Mouse (Mus musculus) G1E (cell line): ENCODE measurements around the gene Cdk2ap1.

Experiments used
- CTCF ChIP-seq: IDR thresholded peaks from 2 replicates; pipeline ENCODE4 v1.5.1; 2012; ENCODE audit warnings: low read depth, low read length, inconsistent platforms, mixed read lengths
- TAL1 ChIP-seq: conservative IDR thresholded peaks from 2 replicates; pipeline ENCODE4 v1.6.1; 2012; ENCODE audit warnings: low read depth, low read length, inconsistent platforms, mixed read lengths

- TF ChIP-seq TAL1 (no peak), CTCF (no peak)
Measured at GRCm38 (mm10) chr5:124355425-124355959, 7.4 kb downstream of the Cdk2ap1 start.
